Comparison of ENCODE assay signal across 12 mouse cellular contexts in genomic region chr11:58995807-58996370, GRCm38 (mm10). TPM values are rescaled to one million over a fixed set of nuclear protein-coding genes. Genes with fewer than 3 reads are reported as not detected.
DNase-seq lines count a peak whose midpoint lies in the region; ATAC-seq and TF ChIP-seq lines count a peak whose summit lies in the region.
"Had no signal": no experiment of that assay in that cellular context is flagged by ENCODE, and none has a peak within 500 bp of the region (broad histone marks: within the 10 kb centered on the region; RNA-seq: fewer than 3 reads in every experiment).

No protein-coding gene starts in this region.

- no peak overlapping the region for H3K4me3 ChIP-seq in layer of hippocampus, adult 2 months
- no peak overlapping the region for H3K4me3 ChIP-seq in hindbrain, embryonic 13.5 days
- no peak overlapping the region for H3K4me3 ChIP-seq in kidney, embryonic 16.5 days (ENCODE audit: low read length)
- H3K4me3 ChIP-seq: erythroblast, embryonic 14.5 days; lung, embryonic 15.5 days had no signal

- peaks cover 8% of the 10 kb centered on the region for H3K4me1 ChIP-seq in hindbrain, embryonic 13.5 days (replicated peaks)
- peaks cover 11% of the 10 kb centered on the region for H3K4me1 ChIP-seq in kidney, embryonic 16.5 days (ENCODE audit: insufficient read depth, low read length)

- ATAC-seq in granulocyte monocyte progenitor cell, adult 5-6 weeks (replicated peaks; ENCODE audit: poor library complexity, severe bottlenecking) = peak; percentile 57
- no peak for ATAC-seq in hindbrain, embryonic 13.5 days (ENCODE audit: low FRiP score)
- ATAC-seq in kidney, embryonic 16.5 days (ENCODE audit: low FRiP score, low TSS enrichment) = no peak

- DNase-seq in layer of hippocampus, adult 2 months (ENCODE audit: low spot score in 2 of 2) = no peak
- DNase-seq in layer of hippocampus, postnatal 10 days (ENCODE audit: low spot score in 2 of 2) = no peak
- DNase-seq in T-cell, adult 2 months (ENCODE audit: low spot score) = peak; percentile 48
- peak; percentile 65 for DNase-seq in splenic B cell, adult 2 months (ENCODE audit: low read depth, low spot score)
- DNase-seq: adrenal gland, postnatal 25 days; cerebellum, postnatal 25 days; kidney, adult 9 months had no signal

- no peak overlapping the region for H3K27ac ChIP-seq in layer of hippocampus, adult 2 months
- no peak overlapping the region for H3K27ac ChIP-seq in hindbrain, embryonic 13.5 days
- no peak overlapping the region for H3K27ac ChIP-seq in kidney, embryonic 16.5 days (ENCODE audit: low read length)
- H3K27ac ChIP-seq: lung, embryonic 15.5 days had no signal

- TF ChIP-seq CTCF in layer of hippocampus, adult 2 months (conservative IDR thresholded peaks at IDR 0.05) = peak; percentile 47

- H3K9me3 ChIP-seq in hindbrain, embryonic 13.5 days = no peaks in the 10 kb centered on the region
- H3K9me3 ChIP-seq in kidney, embryonic 16.5 days (ENCODE audit: low read length) = no peaks in the 10 kb centered on the region
- H3K9me3 ChIP-seq: lung, embryonic 15.5 days had no signal

- H3K4me2 ChIP-seq in hindbrain, embryonic 13.5 days = no peak overlapping the region
- H3K4me2 ChIP-seq in kidney, embryonic 16.5 days (replicated peaks; ENCODE audit: low read depth, low read length) = no peak overlapping the region
- H3K4me2 ChIP-seq: lung, embryonic 15.5 days had no signal

- H3K9ac ChIP-seq in hindbrain, embryonic 13.5 days = no peak overlapping the region
- no peak overlapping the region for H3K9ac ChIP-seq in kidney, embryonic 16.5 days (replicated peaks; ENCODE audit: low read length)
- H3K9ac ChIP-seq: lung, embryonic 15.5 days had no signal

- 67% methylated on average over 12 of the region's 12 CpGs for WGBS in hindbrain, embryonic 13.5 days
- WGBS in kidney, embryonic 16.5 days = 47% methylated on average over 12 of the region's 12 CpGs

- no peaks in the 10 kb centered on the region for H3K36me3 ChIP-seq in splenic B cell, adult 2 months (ENCODE audit: control insufficient read depth, insufficient read depth, low read length, poor library complexity, severe bottlenecking)
- peaks cover 10% of the 10 kb centered on the region for H3K36me3 ChIP-seq in hindbrain, embryonic 13.5 days
- H3K36me3 ChIP-seq in kidney, embryonic 16.5 days (ENCODE audit: insufficient read depth, low read length) = no peaks in the 10 kb centered on the region

- no peaks in the 10 kb centered on the region for H3K27me3 ChIP-seq in splenic B cell, adult 2 months (ENCODE audit: control insufficient read depth, insufficient read depth, low read length, poor library complexity, severe bottlenecking)
- peaks cover 36% of the 10 kb centered on the region for H3K27me3 ChIP-seq in hindbrain, embryonic 13.5 days
- peaks cover 21% of the 10 kb centered on the region for H3K27me3 ChIP-seq in kidney, embryonic 16.5 days (ENCODE audit: insufficient read depth, low read length)

RNA-seq across cellular contexts. Expression of gene Trim11, which starts 18.0 kb away (rescaled TPM):
- total RNA-seq in layer of hippocampus, adult 2 months (2021) = 10 to 100 TPM; 32.5 to 35.5 TPM
- 10 to 100 TPM; 24.7 to 28.6 TPM for total RNA-seq in layer of hippocampus, postnatal 10 days (2021)
- total RNA-seq in granulocyte monocyte progenitor cell, adult 5-6 weeks (2014; fragmentation: Nextera tagmentation) = 29.0 and 32.3 TPM in 2 replicates
- 29.1 and 30.5 TPM in 2 replicates for total RNA-seq in granulocyte monocyte progenitor cell, adult 5-6 weeks (2017)
- polyA plus RNA-seq in hindbrain, embryonic 13.5 days (2015; fragmentation: Nextera tagmentation; extraction: Ambion mirVana) = 20.8 and 21.8 TPM in 2 replicates
- polyA plus RNA-seq in kidney, embryonic 16.5 days (2015; fragmentation: Nextera tagmentation; extraction: Ambion mirVana) = 22.9 and 25.9 TPM in 2 replicates

RNA-seq across cellular contexts. Expression of gene Hist3h2a, which starts 41.4 kb away (rescaled TPM):
- total RNA-seq in layer of hippocampus, adult 2 months (2021) = 10 to 100 TPM; 66.0 to 69.3 TPM
- total RNA-seq in layer of hippocampus, postnatal 10 days (2021) = 10 to 100 TPM; 59.3 to 61.6 TPM
- total RNA-seq in granulocyte monocyte progenitor cell, adult 5-6 weeks (2014; fragmentation: Nextera tagmentation) = 9.3 and 14.0 TPM in 2 replicates
- total RNA-seq in granulocyte monocyte progenitor cell, adult 5-6 weeks (2017) = 234 and 237 TPM in 2 replicates
- 138 and 142 TPM in 2 replicates for polyA plus RNA-seq in hindbrain, embryonic 13.5 days (2015; fragmentation: Nextera tagmentation; extraction: Ambion mirVana)
- 39.5 and 39.7 TPM in 2 replicates for polyA plus RNA-seq in kidney, embryonic 16.5 days (2015; fragmentation: Nextera tagmentation; extraction: Ambion mirVana)

RNA-seq across cellular contexts. Expression of gene Trim17, which starts 41.4 kb away (rescaled TPM):
- 1 to 10 TPM; 5.3 to 6.5 TPM for total RNA-seq in layer of hippocampus, adult 2 months (2021)
- 1 to 10 TPM; 2.9 to 3.7 TPM for total RNA-seq in layer of hippocampus, postnatal 10 days (2021)
- not detected in 2 replicates for total RNA-seq in granulocyte monocyte progenitor cell, adult 5-6 weeks (2014; fragmentation: Nextera tagmentation)
- 0.13 TPM in 1 of 2 replicates, not detected in the other for total RNA-seq in granulocyte monocyte progenitor cell, adult 5-6 weeks (2017)
- 1.6 TPM in 2 replicates for polyA plus RNA-seq in hindbrain, embryonic 13.5 days (2015; fragmentation: Nextera tagmentation; extraction: Ambion mirVana)
- polyA plus RNA-seq in kidney, embryonic 16.5 days (2015; fragmentation: Nextera tagmentation; extraction: Ambion mirVana) = 0.42 and 0.64 TPM in 2 replicates

RNA-seq across cellular contexts. Expression of gene Hist3h2ba, which starts 47.2 kb away (rescaled TPM):
- total RNA-seq in layer of hippocampus, adult 2 months (2021) = 100 to 1,000 TPM in 1 of 2 experiments, 10 to 100 TPM in 1; 91.3 to 103 TPM
- total RNA-seq in layer of hippocampus, postnatal 10 days (2021) = 100 to 1,000 TPM; 146 to 155 TPM
- total RNA-seq in granulocyte monocyte progenitor cell, adult 5-6 weeks (2014; fragmentation: Nextera tagmentation) = not detected in 2 replicates
- 1.5 and 2.3 TPM in 2 replicates for total RNA-seq in granulocyte monocyte progenitor cell, adult 5-6 weeks (2017)
- 285 and 298 TPM in 2 replicates for polyA plus RNA-seq in hindbrain, embryonic 13.5 days (2015; fragmentation: Nextera tagmentation; extraction: Ambion mirVana)
- 93.4 and 93.5 TPM in 2 replicates for polyA plus RNA-seq in kidney, embryonic 16.5 days (2015; fragmentation: Nextera tagmentation; extraction: Ambion mirVana)

RNA-seq across cellular contexts. Expression of gene Rnf187, which starts 57.2 kb away (rescaled TPM):
- total RNA-seq in layer of hippocampus, adult 2 months (2021) = 100 to 1,000 TPM; 462 to 508 TPM
- total RNA-seq in layer of hippocampus, postnatal 10 days (2021) = 100 to 1,000 TPM; 453 to 458 TPM
- total RNA-seq in granulocyte monocyte progenitor cell, adult 5-6 weeks (2014; fragmentation: Nextera tagmentation) = 78.6 and 79.3 TPM in 2 replicates
- total RNA-seq in granulocyte monocyte progenitor cell, adult 5-6 weeks (2017) = 60.0 and 82.2 TPM in 2 replicates
- polyA plus RNA-seq in hindbrain, embryonic 13.5 days (2015; fragmentation: Nextera tagmentation; extraction: Ambion mirVana) = 522 and 540 TPM in 2 replicates
- 217 and 219 TPM in 2 replicates for polyA plus RNA-seq in kidney, embryonic 16.5 days (2015; fragmentation: Nextera tagmentation; extraction: Ambion mirVana)

Comparison
In these comparisons a context has a peak if more than half of its experiments do, and no peak if none do; other contexts are left out.
1. DNase-seq: peak in T-cell, adult 2 months (single experiment) and splenic B cell, adult 2 months (single experiment); none in layer of hippocampus, adult 2 months (0 of 2) and layer of hippocampus, postnatal 10 days (0 of 2).